Mouse (Mus musculus): Measurements from ENCODE around the gene Mier2. TPM values are rescaled to one million over a fixed set of nuclear protein-coding genes. Genes with fewer than 3 reads are reported as not detected.
A peak's percentile ranks its signal among the peaks of the same experiment; 100 is the strongest.

The Mier2 gene
- polyA plus RNA-seq, 1 experiment from 2014 or later: 68.6 TPM

- ATAC-seq (ENCODE audit: low FRiP score): no peak
- WGBS: 80% methylated on average over 4 of the region's 4 CpGs
- Histone ChIP-seq H3K9me3 (replicated peaks) (no peaks in the 10 kb centered on the region), H3K27me3 (replicated peaks) (no peaks in the 10 kb centered on the region), H3K4me1 (peaks cover under 1% of the 10 kb centered on the region), H3K4me3 (replicated peaks) (no peak overlapping the region), H3K9ac (replicated peaks) (no peak overlapping the region), H3K36me3 (peaks cover 52% of the 10 kb centered on the region), H3K4me2 (no peak overlapping the region), H3K27ac (replicated peaks) (no peak overlapping the region)
Observed at GRCm38 (mm10) chr10:79538873-79539272, 16.1 kb downstream of the Mier2 start.

GRCm38 (mm10) chr10:79538323-79538722 is 16.7 kb downstream of the Mier2 start:
- Histone ChIP-seq H3K9me3 (replicated peaks) (no peaks in the 10 kb centered on the region), H3K27me3 (replicated peaks) (no peaks in the 10 kb centered on the region), H3K4me2 (no peak overlapping the region), H3K9ac (replicated peaks) (no peak overlapping the region), H3K4me3 (replicated peaks) (no peak overlapping the region), H3K27ac (replicated peaks) (no peak overlapping the region), H3K4me1 (peaks cover 6% of the 10 kb centered on the region), H3K36me3 (peaks cover 47% of the 10 kb centered on the region)
- 81% methylated on average over 3 of the region's 3 CpGs for WGBS
- no peak for ATAC-seq (ENCODE audit: low FRiP score)

- 88% methylated on average over 2 of the region's 2 CpGs for WGBS
- Histone ChIP-seq H3K4me1 (peaks cover 12% of the 10 kb centered on the region), H3K9me3 (replicated peaks) (no peaks in the 10 kb centered on the region), H3K4me3 (replicated peaks) (no peak overlapping the region), H3K4me2 (no peak overlapping the region), H3K9ac (replicated peaks) (no peak overlapping the region), H3K27ac (replicated peaks) (no peak overlapping the region), H3K36me3 (peaks cover 41% of the 10 kb centered on the region), H3K27me3 (replicated peaks) (no peaks in the 10 kb centered on the region)
- ATAC-seq (ENCODE audit: low FRiP score): no peak
Observed at GRCm38 (mm10) chr10:79537781-79538180, 17.2 kb downstream of the Mier2 start.

- no peak for ATAC-seq (ENCODE audit: low FRiP score)
- H3K4me2 ChIP-seq: no peak overlapping the region
- H3K27ac ChIP-seq (replicated peaks): no peak overlapping the region
- H3K36me3 ChIP-seq: peaks cover 36% of the 10 kb centered on the region
- no peaks in the 10 kb centered on the region for H3K9me3 ChIP-seq (replicated peaks)
- no peak overlapping the region for H3K9ac ChIP-seq (replicated peaks)
- no peaks in the 10 kb centered on the region for H3K27me3 ChIP-seq (replicated peaks)
- peaks cover 15% of the 10 kb centered on the region for H3K4me1 ChIP-seq
- H3K4me3 ChIP-seq (replicated peaks): no peak overlapping the region
- 95% methylated on average over 7 of the region's 7 CpGs for WGBS
Observed at GRCm38 (mm10) chr10:79537271-79537670, 17.7 kb downstream of the Mier2 start.

GRCm38 (mm10) chr10:79536461-79537080 is 18.4 kb downstream of the Mier2 start:
- H3K4me3 ChIP-seq (replicated peaks): no peak overlapping the region
- H3K36me3 ChIP-seq: peaks cover 29% of the 10 kb centered on the region
- H3K9me3 ChIP-seq (replicated peaks): no peaks in the 10 kb centered on the region
- H3K4me1 ChIP-seq: peaks cover 15% of the 10 kb centered on the region
- H3K27me3 ChIP-seq (replicated peaks): no peaks in the 10 kb centered on the region
- H3K4me2 ChIP-seq: no peak overlapping the region
- H3K27ac ChIP-seq (replicated peaks): no peak overlapping the region
- H3K9ac ChIP-seq (replicated peaks): no peak overlapping the region
- 79% methylated on average over 12 of the region's 12 CpGs for WGBS
- ATAC-seq (ENCODE audit: low FRiP score): no peak

GRCm38 (mm10) chr10:79535431-79535830 is 19.6 kb downstream of the Mier2 start:
- H3K4me2 ChIP-seq: no peak overlapping the region
- no peak for ATAC-seq (ENCODE audit: low FRiP score)
- peaks cover 15% of the 10 kb centered on the region for H3K4me1 ChIP-seq
- H3K4me3 ChIP-seq (replicated peaks): no peak overlapping the region
- no peaks in the 10 kb centered on the region for H3K27me3 ChIP-seq (replicated peaks)
- no peak overlapping the region for H3K27ac ChIP-seq (replicated peaks)
- H3K9me3 ChIP-seq (replicated peaks): no peaks in the 10 kb centered on the region
- H3K9ac ChIP-seq (replicated peaks): no peak overlapping the region
- WGBS: 63% methylated on average over 1 of the region's 1 CpGs
- H3K36me3 ChIP-seq: peaks cover 18% of the 10 kb centered on the region

GRCm38 (mm10) chr10:79534426-79534825 is 20.6 kb downstream of the Mier2 start:
- Histone ChIP-seq H3K4me1 (peaks cover 15% of the 10 kb centered on the region), H3K9me3 (replicated peaks) (no peaks in the 10 kb centered on the region), H3K4me3 (replicated peaks) (no peak overlapping the region), H3K27me3 (replicated peaks) (no peaks in the 10 kb centered on the region), H3K4me2 (peak overlapping the region; percentile 94; the same call in 1 of the 2 replicates), H3K9ac (replicated peaks) (no peak overlapping the region), H3K27ac (replicated peaks) (no peak overlapping the region), H3K36me3 (peaks cover 8% of the 10 kb centered on the region; the same call in 1 of the 2 replicates)
- no peak for ATAC-seq (ENCODE audit: low FRiP score)
- whole genome bisulfite sequencing: 83% methylated on average over 2 of the region's 2 CpGs

GRCm38 (mm10) chr10:79533126-79533911 is 21.7 kb downstream of the Mier2 start, which contains the start of gene Plpp2:
Plpp2 (minus strand) TSS chr10:79533796.
- Histone ChIP-seq H3K4me3 (replicated peaks) (peak within 1 kb of the TSS; percentile 60), H3K9me3 (replicated peaks) (no peaks in the 10 kb centered on the region), H3K4me1 (peaks cover 15% of the 10 kb centered on the region), H3K36me3 (no peaks in the 10 kb centered on the region), H3K27me3 (replicated peaks) (no peaks in the 10 kb centered on the region), H3K4me2 (peak within 1 kb of the TSS; percentile 94), H3K9ac (replicated peaks) (peak within 1 kb of the TSS; percentile 60), H3K27ac (replicated peaks) (no peak within 1 kb of the TSS)
- WGBS: under 1% methylated on average over 52 of the region's 52 CpGs
- peak; percentile 62 for ATAC-seq (ENCODE audit: low FRiP score)

GRCm38 (mm10) chr10:79532678-79533077 is 22.3 kb downstream of the Mier2 start:
- WGBS: 27% methylated on average over 3 of the region's 3 CpGs
- H3K9ac ChIP-seq (replicated peaks): peak overlapping the region; percentile 60
- ATAC-seq (ENCODE audit: low FRiP score): no peak; the same call in 1 of the 2 replicates

GRCm38 (mm10) chr10:79531593-79531992 is 23.4 kb downstream of the Mier2 start:
- peaks cover 4% of the 10 kb centered on the region for H3K36me3 ChIP-seq
- WGBS: 89% methylated on average over 3 of the region's 3 CpGs
- H3K9me3 ChIP-seq (replicated peaks): no peaks in the 10 kb centered on the region
- H3K27ac ChIP-seq (replicated peaks): no peak overlapping the region
- no peaks in the 10 kb centered on the region for H3K27me3 ChIP-seq (replicated peaks)
- ATAC-seq (ENCODE audit: low FRiP score): no peak
- no peak overlapping the region for H3K9ac ChIP-seq (replicated peaks)
- H3K4me1 ChIP-seq: peaks cover 15% of the 10 kb centered on the region
- no peak overlapping the region for H3K4me2 ChIP-seq
- H3K4me3 ChIP-seq (replicated peaks): no peak overlapping the region

More at GRCm38 (mm10) chr10:79532678-79533077, 22.3 kb downstream of the Mier2 start:
- peak overlapping the region; percentile 94 for H3K4me2 ChIP-seq
- H3K9me3 ChIP-seq (replicated peaks): no peaks in the 10 kb centered on the region
- no peaks in the 10 kb centered on the region for H3K27me3 ChIP-seq (replicated peaks)
- no peak overlapping the region for H3K27ac ChIP-seq (replicated peaks)
- H3K36me3 ChIP-seq: no peaks in the 10 kb centered on the region
- H3K4me1 ChIP-seq: peaks cover 15% of the 10 kb centered on the region
- H3K4me3 ChIP-seq (replicated peaks): peak overlapping the region; percentile 60

GRCm38 (mm10) chr10:79530721-79531120 is 24.3 kb downstream of the Mier2 start:
- H3K4me3 ChIP-seq (replicated peaks): no peak overlapping the region
- ATAC-seq (ENCODE audit: low FRiP score): no peak
- no peak overlapping the region for H3K9ac ChIP-seq (replicated peaks)
- 96% methylated on average over 13 of the region's 13 CpGs for WGBS
- no peaks in the 10 kb centered on the region for H3K27me3 ChIP-seq (replicated peaks)
- no peaks in the 10 kb centered on the region for H3K9me3 ChIP-seq (replicated peaks)
- no peak overlapping the region for H3K27ac ChIP-seq (replicated peaks)
- H3K4me2 ChIP-seq: no peak overlapping the region
- H3K36me3 ChIP-seq: peaks cover 6% of the 10 kb centered on the region
- H3K4me1 ChIP-seq: peaks cover 15% of the 10 kb centered on the region

- WGBS: 69% methylated on average over 8 of the region's 8 CpGs
- Histone ChIP-seq H3K9me3 (replicated peaks) (no peaks in the 10 kb centered on the region), H3K27ac (replicated peaks) (no peak overlapping the region), H3K36me3 (peaks cover 6% of the 10 kb centered on the region), H3K4me1 (peaks cover 15% of the 10 kb centered on the region), H3K27me3 (replicated peaks) (no peaks in the 10 kb centered on the region), H3K9ac (replicated peaks) (no peak overlapping the region), H3K4me2 (no peak overlapping the region), H3K4me3 (replicated peaks) (no peak overlapping the region)
- no peak for ATAC-seq (ENCODE audit: low FRiP score)
Observed at GRCm38 (mm10) chr10:79530241-79530640, 24.8 kb downstream of the Mier2 start.
